Mouse (Mus musculus): ENCODE data around the gene Chrm3. TPM values are rescaled to one million over a fixed set of nuclear protein-coding genes. Genes with fewer than 3 reads are reported as not detected.

Chrm3 gene
- polyA plus RNA-seq, 1 experiment = not detected

GRCm38 (mm10) chr13:10058993-10059392 lies 301.7 kb downstream of the Chrm3 start:
- H3K4me3 ChIP-seq = no peak overlapping the region
- H3ac ChIP-seq (ENCODE audit: control insufficient read depth, insufficient read length) = no peak overlapping the region
- no peaks in the 10 kb centered on the region for H3K27me3 ChIP-seq (ENCODE audit: control insufficient read depth, insufficient read depth, insufficient read length)
- H3K36me3 ChIP-seq (ENCODE audit: control insufficient read depth, insufficient read depth) = no peaks in the 10 kb centered on the region
- no peak overlapping the region for H3K4me2 ChIP-seq (ENCODE audit: low read depth)
- H3K79me2 ChIP-seq (ENCODE audit: control insufficient read depth, insufficient read depth) = no peaks in the 10 kb centered on the region
- TF ChIP-seq USF1 (IDR thresholded peaks at IDR 0.05; ENCODE audit: low read depth) = no peak
- TF ChIP-seq TCF12 (IDR thresholded peaks at IDR 0.05; ENCODE audit: insufficient read depth, poor library complexity, severe bottlenecking) = no peak
- no peak for TF ChIP-seq SRF (IDR thresholded peaks at IDR 0.05; ENCODE audit: control insufficient read depth, insufficient read length, low read depth)
- no peak for TF ChIP-seq MAX (IDR thresholded peaks at IDR 0.05; ENCODE audit: low read depth)
- TF ChIP-seq E2F4 (IDR thresholded peaks at IDR 0.05; ENCODE audit: insufficient read depth) = no peak
- no peak for TF ChIP-seq POLR2AphosphoS2 (IDR thresholded peaks at IDR 0.05; ENCODE audit: insufficient read length, low read depth)
- no peak for TF ChIP-seq TCF3 (IDR thresholded peaks at IDR 0.05; ENCODE audit: insufficient read length, low read depth)
- TF ChIP-seq CEBPB (IDR thresholded peaks at IDR 0.05; ENCODE audit: insufficient read depth, poor library complexity, severe bottlenecking) = no peak
- TF ChIP-seq POLR2A (IDR thresholded peaks at IDR 0.05; ENCODE audit: insufficient read length, low read depth) = no peak
- TF ChIP-seq REST (IDR thresholded peaks at IDR 0.05; ENCODE audit: insufficient read depth, insufficient read length) = no peak
- TF ChIP-seq MYOG (IDR thresholded peaks at IDR 0.05; ENCODE audit: control insufficient read depth in 1 of 3, insufficient read depth in 1 of 3, insufficient read length in 2 of 3, low read depth in 2 of 3) = no peak
- no peak for TF ChIP-seq MYOD1 (IDR thresholded peaks at IDR 0.05; ENCODE audit: control insufficient read depth in 1 of 3, insufficient read length in 2 of 3, low read depth in 2 of 3)

- no peaks in the 10 kb centered on the region for H3K27me3 ChIP-seq (ENCODE audit: control insufficient read depth, insufficient read depth, insufficient read length)
- TF ChIP-seq TCF3 (IDR thresholded peaks at IDR 0.05; ENCODE audit: insufficient read length, low read depth) (no peak), USF1 (IDR thresholded peaks at IDR 0.05; ENCODE audit: low read depth) (no peak), MYOD1 (IDR thresholded peaks at IDR 0.05; ENCODE audit: control insufficient read depth in 1 of 3, insufficient read length in 2 of 3, low read depth in 2 of 3) (no peak), POLR2AphosphoS2 (IDR thresholded peaks at IDR 0.05; ENCODE audit: insufficient read length, low read depth) (no peak), MAX (IDR thresholded peaks at IDR 0.05; ENCODE audit: low read depth) (no peak), SRF (IDR thresholded peaks at IDR 0.05; ENCODE audit: control insufficient read depth, insufficient read length, low read depth) (no peak), MYOG (IDR thresholded peaks at IDR 0.05; ENCODE audit: control insufficient read depth in 1 of 3, insufficient read depth in 1 of 3, insufficient read length in 2 of 3, low read depth in 2 of 3) (no peak), TCF12 (IDR thresholded peaks at IDR 0.05; ENCODE audit: insufficient read depth, poor library complexity, severe bottlenecking) (no peak), REST (IDR thresholded peaks at IDR 0.05; ENCODE audit: insufficient read depth, insufficient read length) (no peak), POLR2A (IDR thresholded peaks at IDR 0.05; ENCODE audit: insufficient read length, low read depth) (no peak), E2F4 (IDR thresholded peaks at IDR 0.05; ENCODE audit: insufficient read depth) (no peak), CEBPB (IDR thresholded peaks at IDR 0.05; ENCODE audit: insufficient read depth, poor library complexity, severe bottlenecking) (no peak)
- no peaks in the 10 kb centered on the region for H3K79me2 ChIP-seq (ENCODE audit: control insufficient read depth, insufficient read depth)
Measured at GRCm38 (mm10) chr13:10057644-10058198, 302.9 kb downstream of the Chrm3 start.

GRCm38 (mm10) chr13:10054086-10054485 lies 306.6 kb downstream of the Chrm3 start:
- Histone ChIP-seq H3ac (ENCODE audit: control insufficient read depth, insufficient read length) (no peak overlapping the region), H3K27me3 (ENCODE audit: control insufficient read depth, insufficient read depth, insufficient read length) (no peaks in the 10 kb centered on the region), H3K4me3 (no peak overlapping the region), H3K4me2 (ENCODE audit: low read depth) (no peak overlapping the region), H3K36me3 (ENCODE audit: control insufficient read depth, insufficient read depth) (no peaks in the 10 kb centered on the region), H3K79me2 (ENCODE audit: control insufficient read depth, insufficient read depth) (no peaks in the 10 kb centered on the region)
- no peak for TF ChIP-seq TCF3 (IDR thresholded peaks at IDR 0.05; ENCODE audit: insufficient read length, low read depth)
- no peak for TF ChIP-seq SRF (IDR thresholded peaks at IDR 0.05; ENCODE audit: control insufficient read depth, insufficient read length, low read depth)
- no peak for TF ChIP-seq POLR2AphosphoS2 (IDR thresholded peaks at IDR 0.05; ENCODE audit: insufficient read length, low read depth)
- TF ChIP-seq MYOG (IDR thresholded peaks at IDR 0.05; ENCODE audit: control insufficient read depth in 1 of 3, insufficient read depth in 1 of 3, insufficient read length in 2 of 3, low read depth in 2 of 3) = no peak
- TF ChIP-seq CEBPB (IDR thresholded peaks at IDR 0.05; ENCODE audit: insufficient read depth, poor library complexity, severe bottlenecking) = no peak
- TF ChIP-seq MAX (IDR thresholded peaks at IDR 0.05; ENCODE audit: low read depth) = no peak
- no peak for TF ChIP-seq MYOD1 (IDR thresholded peaks at IDR 0.05; ENCODE audit: control insufficient read depth in 1 of 3, insufficient read length in 2 of 3, low read depth in 2 of 3)
- no peak for TF ChIP-seq POLR2A (IDR thresholded peaks at IDR 0.05; ENCODE audit: insufficient read length, low read depth)
- no peak for TF ChIP-seq TCF12 (IDR thresholded peaks at IDR 0.05; ENCODE audit: insufficient read depth, poor library complexity, severe bottlenecking)
- no peak for TF ChIP-seq USF1 (IDR thresholded peaks at IDR 0.05; ENCODE audit: low read depth)
- TF ChIP-seq REST (IDR thresholded peaks at IDR 0.05; ENCODE audit: insufficient read depth, insufficient read length) = no peak
- TF ChIP-seq E2F4 (IDR thresholded peaks at IDR 0.05; ENCODE audit: insufficient read depth) = no peak

More at GRCm38 (mm10) chr13:10057644-10058198, 302.9 kb downstream of the Chrm3 start:
- H3ac ChIP-seq (ENCODE audit: control insufficient read depth, insufficient read length) = no peak overlapping the region
- no peak overlapping the region for H3K4me3 ChIP-seq
- H3K36me3 ChIP-seq (ENCODE audit: control insufficient read depth, insufficient read depth) = no peaks in the 10 kb centered on the region
- no peak overlapping the region for H3K4me2 ChIP-seq (ENCODE audit: low read depth)

GRCm38 (mm10) chr13:10053301-10053889 lies 307.3 kb downstream of the Chrm3 start:
- Histone ChIP-seq H3K27me3 (ENCODE audit: control insufficient read depth, insufficient read depth, insufficient read length) (no peaks in the 10 kb centered on the region), H3K4me3 (no peak overlapping the region), H3K79me2 (ENCODE audit: control insufficient read depth, insufficient read depth) (no peaks in the 10 kb centered on the region), H3K36me3 (ENCODE audit: control insufficient read depth, insufficient read depth) (no peaks in the 10 kb centered on the region), H3ac (ENCODE audit: control insufficient read depth, insufficient read length) (no peak overlapping the region), H3K4me2 (ENCODE audit: low read depth) (no peak overlapping the region)
- no peak for TF ChIP-seq TCF3 (IDR thresholded peaks at IDR 0.05; ENCODE audit: insufficient read length, low read depth)
- TF ChIP-seq SRF (IDR thresholded peaks at IDR 0.05; ENCODE audit: control insufficient read depth, insufficient read length, low read depth) = no peak
- TF ChIP-seq MYOD1 (IDR thresholded peaks at IDR 0.05; ENCODE audit: control insufficient read depth in 1 of 3, insufficient read length in 2 of 3, low read depth in 2 of 3) = no peak
- TF ChIP-seq E2F4 (IDR thresholded peaks at IDR 0.05; ENCODE audit: insufficient read depth) = no peak
- TF ChIP-seq MYOG (IDR thresholded peaks at IDR 0.05; ENCODE audit: control insufficient read depth in 1 of 3, insufficient read depth in 1 of 3, insufficient read length in 2 of 3, low read depth in 2 of 3) = no peak
- TF ChIP-seq MAX (IDR thresholded peaks at IDR 0.05; ENCODE audit: low read depth) = no peak
- no peak for TF ChIP-seq POLR2AphosphoS2 (IDR thresholded peaks at IDR 0.05; ENCODE audit: insufficient read length, low read depth)
- no peak for TF ChIP-seq REST (IDR thresholded peaks at IDR 0.05; ENCODE audit: insufficient read depth, insufficient read length)
- TF ChIP-seq CEBPB (IDR thresholded peaks at IDR 0.05; ENCODE audit: insufficient read depth, poor library complexity, severe bottlenecking) = no peak
- no peak for TF ChIP-seq TCF12 (IDR thresholded peaks at IDR 0.05; ENCODE audit: insufficient read depth, poor library complexity, severe bottlenecking)
- no peak for TF ChIP-seq POLR2A (IDR thresholded peaks at IDR 0.05; ENCODE audit: insufficient read length, low read depth)
- TF ChIP-seq USF1 (IDR thresholded peaks at IDR 0.05; ENCODE audit: low read depth) = no peak

All from myocyte (in vitro differentiated cells).